Mouse (Mus musculus) heart, embryonic 10.5 days (tissue): ENCODE measurements at regions not wholly inside any gene's neighbourhood (a gene's known extent, or its start where the extent isn't known, plus 50 kb on each side); places are given as distances from the start of the nearest gene placed in this dataset.

ENCODE experiments used
- DNase-seq: peaks from one replicate; pipeline ENCODE4 v3.0.0-alpha.2; 2017; ENCODE audit warnings: low spot score
- H3K27ac ChIP-seq: fragments of 300-500 bp; sonication (generic); 2 replicates; pipeline ENCODE4 v1.5.1; 2016; ENCODE audit warnings: mild to moderate bottlenecking
- H3K27me3 ChIP-seq: fragments of 300-500 bp; sonication (generic); 2 replicates; pipeline ENCODE4 v1.6.1; 2016; ENCODE audit warnings: mild to moderate bottlenecking; ENCODE audit not compliant: poor library complexity, insufficient read depth, severe bottlenecking
- H3K36me3 ChIP-seq: fragments of 300-500 bp; sonication (generic); 2 replicates; pipeline ENCODE4 v1.6.1; 2016; ENCODE audit warnings: mild to moderate bottlenecking, moderate library complexity
- H3K4me1 ChIP-seq: fragments of 300-500 bp; sonication (generic); 2 replicates; pipeline ENCODE4 v1.6.1; 2016; ENCODE audit warnings: mild to moderate bottlenecking
- H3K4me3 ChIP-seq: fragments of 300-500 bp; sonication (generic); 2 replicates; pipeline ENCODE4 v1.5.1; 2016; ENCODE audit warnings: mild to moderate bottlenecking, moderate library complexity
- H3K9me3 ChIP-seq: fragments of 300-500 bp; sonication (generic); 2 replicates; pipeline ENCODE4 v1.6.1; 2016; ENCODE audit warnings: mild to moderate bottlenecking, moderate library complexity
- WGBS: fragments of 180-500 bp; shearing (Covaris S2); methylation state at CpG from one replicate; pipeline ENCODE4 v1.1.7; 2016; 5-methylcytosine and 5-hydroxymethylcytosine counted together

DNA sequence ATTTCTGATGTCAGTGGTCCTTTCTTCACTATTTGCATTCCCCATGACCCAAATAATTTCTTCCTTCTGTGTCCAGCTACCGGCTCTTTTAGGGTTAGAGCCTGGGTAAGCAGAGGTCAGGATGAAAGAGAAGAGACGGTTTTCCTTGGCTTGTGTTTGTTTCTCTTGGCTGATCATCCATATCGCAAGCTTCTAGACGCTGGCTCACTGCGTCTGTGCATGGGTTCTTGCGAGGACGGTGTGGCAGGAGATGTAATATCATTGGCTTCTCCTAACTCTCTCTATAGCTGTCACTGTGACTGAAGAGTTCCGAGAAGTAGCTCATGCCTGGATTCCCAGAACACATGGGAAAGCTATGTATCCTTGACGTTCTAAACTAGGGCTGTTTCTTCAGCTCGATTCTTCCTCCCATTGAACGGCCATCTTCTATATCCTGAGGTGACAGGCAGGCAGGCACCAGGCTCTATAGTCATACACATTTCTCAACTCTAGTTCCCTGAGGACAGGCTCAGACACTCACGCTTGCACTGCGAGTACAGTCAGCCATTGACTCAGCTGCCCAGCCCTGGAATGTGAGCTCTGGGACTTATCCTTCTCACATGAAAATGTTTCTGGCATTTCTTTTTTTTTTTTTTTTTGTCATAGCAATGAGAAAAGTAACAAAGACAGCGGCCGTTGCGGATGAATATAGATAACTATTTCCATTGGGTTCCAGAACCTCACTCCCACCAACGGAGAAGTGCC lies 85.0 kb downstream of the Bach1 start:
- H3K27me3 ChIP-seq = no peaks in the 10 kb centered on the region
- H3K4me3 ChIP-seq = no peak overlapping the region
- no peaks in the 10 kb centered on the region for H3K36me3 ChIP-seq
- no peaks in the 10 kb centered on the region for H3K9me3 ChIP-seq
- peak; percentile 50 for DNase-seq
- WGBS = 80% methylated on average over 17 of the region's 17 CpGs
- H3K27ac ChIP-seq = no peak overlapping the region
- 0 out of 2 replicates have a peak, but pooled peaks cover 10% of the 10 kb centered on the region for H3K4me1 ChIP-seq

DNA sequence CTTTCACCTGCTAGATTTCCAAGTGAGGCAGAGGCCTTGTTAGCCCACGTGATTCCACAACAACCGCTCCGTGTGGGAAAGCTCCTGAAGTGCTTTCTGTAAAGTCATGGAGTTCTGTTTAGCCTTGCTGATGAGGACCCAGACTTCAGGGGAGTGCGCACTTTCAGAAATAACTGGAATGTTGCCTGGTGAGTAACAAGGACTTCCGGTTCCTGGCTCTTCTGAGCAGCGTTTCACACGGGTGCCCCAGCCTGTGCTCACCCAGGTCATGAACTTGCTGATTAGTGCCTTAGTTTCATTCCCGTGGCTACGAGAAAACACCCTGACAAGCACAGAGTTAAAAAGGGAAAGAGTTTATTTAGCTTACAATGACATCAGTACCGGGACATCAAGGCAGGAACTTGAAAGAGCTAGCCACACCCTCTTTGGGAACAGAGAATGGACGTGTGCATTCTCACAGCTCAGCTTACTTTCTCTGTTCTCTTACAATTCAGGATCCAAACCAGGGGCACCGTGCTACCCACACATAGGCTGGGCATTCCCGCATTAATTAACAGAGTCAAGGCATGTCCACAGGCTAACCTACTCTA lies 85.8 kb downstream of the Bach1 start:
- no peaks in the 10 kb centered on the region for H3K36me3 ChIP-seq
- DNase-seq = peak; percentile 74
- no peak overlapping the region for H3K4me3 ChIP-seq
- H3K27ac ChIP-seq = peak overlapping the region; percentile 5; the same call in 1 of the 2 replicates
- H3K27me3 ChIP-seq = no peaks in the 10 kb centered on the region
- H3K4me1 ChIP-seq = 0 out of 2 replicates have a peak, but pooled peaks cover 10% of the 10 kb centered on the region
- 43% methylated on average over 13 of the region's 13 CpGs for WGBS
- no peaks in the 10 kb centered on the region for H3K9me3 ChIP-seq

DNA sequence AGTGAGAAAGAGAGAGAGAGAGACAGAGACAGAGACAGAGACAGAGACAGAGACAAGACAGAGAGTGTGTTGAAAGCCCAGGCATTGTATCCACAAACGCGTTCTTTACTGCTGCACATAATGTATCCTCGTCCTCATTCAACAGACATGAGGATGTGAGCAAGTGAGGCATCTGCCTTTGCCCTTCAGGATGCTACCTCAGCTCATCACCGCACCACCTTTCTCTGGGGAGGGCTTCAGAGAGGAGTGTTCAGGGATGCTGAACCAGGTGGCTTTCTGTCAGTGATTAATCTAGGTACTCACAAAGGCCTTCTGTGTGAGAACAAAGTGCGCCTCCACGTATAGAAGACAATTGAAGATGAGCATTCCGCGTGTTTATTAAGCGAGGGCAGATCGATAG lies 90.8 kb downstream of the Bach1 start:
- 87% methylated on average over 10 of the region's 10 CpGs for WGBS
- no peaks in the 10 kb centered on the region for H3K36me3 ChIP-seq
- no peaks in the 10 kb centered on the region for H3K9me3 ChIP-seq
- H3K4me3 ChIP-seq = no peak overlapping the region
- 0 out of 2 replicates have a peak, but pooled peaks cover 6% of the 10 kb centered on the region for H3K4me1 ChIP-seq
- no peak for DNase-seq
- H3K27me3 ChIP-seq = no peaks in the 10 kb centered on the region
- H3K27ac ChIP-seq = no peak overlapping the region

DNA sequence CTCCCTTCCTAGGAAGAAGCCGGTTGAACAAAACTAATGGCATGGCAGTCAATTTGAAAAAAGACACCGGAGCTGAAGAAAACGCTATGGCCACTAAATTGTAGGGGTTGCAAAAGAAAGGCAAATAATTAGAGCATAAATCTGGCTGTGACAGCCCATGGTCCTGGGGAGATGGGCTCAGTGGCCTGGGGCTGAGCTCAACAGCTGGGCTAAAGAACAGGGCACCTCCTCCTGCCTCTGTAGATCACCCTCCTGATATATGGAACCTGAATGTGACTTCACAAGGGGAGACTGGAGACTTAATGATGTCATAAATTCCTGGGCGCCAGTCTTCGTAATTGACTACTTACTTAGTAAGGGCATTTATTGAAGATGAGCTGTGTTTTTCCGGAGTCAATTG lies 91.2 kb downstream of the Bach1 start:
- no peak overlapping the region for H3K4me3 ChIP-seq
- no peak overlapping the region for H3K27ac ChIP-seq
- no peaks in the 10 kb centered on the region for H3K9me3 ChIP-seq
- H3K4me1 ChIP-seq = 0 out of 2 replicates have a peak, but pooled peaks cover 5% of the 10 kb centered on the region
- H3K27me3 ChIP-seq = no peaks in the 10 kb centered on the region
- no peak for DNase-seq
- WGBS = 86% methylated on average over 6 of the region's 6 CpGs
- H3K36me3 ChIP-seq = no peaks in the 10 kb centered on the region

DNA sequence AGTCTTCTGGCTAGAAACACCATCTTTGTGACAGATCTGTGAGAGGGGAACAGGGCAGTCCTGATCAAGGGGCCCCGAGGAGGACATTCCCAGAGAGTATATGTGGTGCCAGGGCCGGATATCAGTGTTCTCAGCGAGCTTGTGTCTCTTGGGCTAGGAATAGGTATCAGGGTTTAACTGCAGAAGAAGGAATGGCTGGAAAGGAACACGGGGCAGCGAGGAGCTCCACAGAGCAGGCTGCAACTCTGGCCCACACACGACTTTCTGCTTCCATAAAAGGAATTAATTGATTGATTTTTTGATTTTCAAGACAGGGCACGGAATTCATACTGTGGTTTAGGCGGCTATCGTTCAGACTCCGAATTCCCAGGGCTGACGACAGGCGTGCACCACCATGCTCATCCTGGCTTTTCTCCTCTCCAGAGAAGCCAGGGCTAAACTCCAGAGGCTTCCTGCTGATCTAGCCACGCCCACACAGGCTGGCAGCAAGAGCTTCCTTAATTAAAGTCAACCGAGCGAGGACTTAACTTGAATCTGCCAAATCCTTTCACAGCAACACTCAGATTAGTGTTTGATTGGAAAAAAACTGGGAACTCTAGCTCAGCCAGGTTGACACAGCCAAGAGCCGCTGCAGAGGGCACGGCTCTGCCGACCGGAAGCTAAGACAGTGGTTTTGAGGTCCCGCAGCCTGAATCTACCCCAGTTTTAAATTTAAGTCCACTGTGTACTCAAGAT lies 97.9 kb downstream of the Bach1 start:
- Histone ChIP-seq H3K27ac (peak overlapping the region; percentile 37), H3K27me3 (no peaks in the 10 kb centered on the region), H3K9me3 (no peaks in the 10 kb centered on the region), H3K4me1 (peaks cover 4% of the 10 kb centered on the region; the same call in 1 of the 2 replicates), H3K4me3 (peak overlapping the region; percentile 57), H3K36me3 (no peaks in the 10 kb centered on the region)
- WGBS = 6% methylated on average over 20 of the region's 20 CpGs
- DNase-seq = peak; percentile 76

DNA sequence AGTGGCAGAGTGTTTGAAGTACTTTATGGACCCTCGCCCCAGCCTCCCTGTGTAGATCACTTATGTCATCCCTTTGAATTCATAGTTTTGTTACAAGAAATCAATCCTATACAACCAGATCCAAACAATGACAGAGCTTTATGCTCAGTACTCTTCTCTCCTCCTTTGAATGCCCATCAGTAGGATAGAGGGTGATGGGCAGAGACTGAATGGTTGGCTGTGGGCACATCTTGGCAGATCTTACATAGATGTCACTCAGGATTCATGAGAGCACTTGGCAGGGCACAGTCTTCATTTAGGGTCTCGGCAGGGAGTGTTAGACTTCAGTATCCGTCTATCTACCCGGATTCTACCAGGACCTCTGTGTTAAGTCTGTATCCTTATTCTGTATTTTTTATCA lies 103.6 kb downstream of the Bach1 start:
- WGBS = 84% methylated on average over 4 of the region's 4 CpGs
- no peaks in the 10 kb centered on the region for H3K27me3 ChIP-seq
- H3K36me3 ChIP-seq = no peaks in the 10 kb centered on the region
- DNase-seq = no peak
- H3K9me3 ChIP-seq = no peaks in the 10 kb centered on the region
- H3K4me1 ChIP-seq = no peaks in the 10 kb centered on the region
- no peak overlapping the region for H3K27ac ChIP-seq
- no peak overlapping the region for H3K4me3 ChIP-seq

DNA sequence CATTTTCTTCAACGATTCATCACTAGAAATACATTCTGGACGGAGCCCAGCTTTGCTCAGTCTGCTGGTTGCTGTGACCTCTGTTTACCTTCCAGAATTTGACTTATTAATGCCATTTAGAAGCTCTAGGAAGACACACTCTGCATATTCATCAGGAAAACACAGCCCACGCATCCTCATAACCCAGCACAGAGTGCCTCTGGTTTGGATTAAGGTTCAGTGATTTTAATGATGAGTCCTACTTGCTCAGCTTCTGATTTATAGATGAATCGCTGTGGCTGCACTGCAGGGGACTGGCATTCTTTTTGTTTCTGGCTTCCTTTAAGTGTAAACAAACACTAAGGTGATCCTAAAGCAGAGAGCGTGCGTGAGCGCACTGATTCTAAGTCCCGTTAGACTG lies 118.8 kb downstream of the Bach1 start:
- DNase-seq = no peak
- H3K4me1 ChIP-seq = no peaks in the 10 kb centered on the region
- H3K27me3 ChIP-seq = no peaks in the 10 kb centered on the region
- H3K27ac ChIP-seq = no peak overlapping the region
- H3K9me3 ChIP-seq = no peaks in the 10 kb centered on the region
- 79% methylated on average over 8 of the region's 8 CpGs for WGBS
- H3K36me3 ChIP-seq = no peaks in the 10 kb centered on the region
- no peak overlapping the region for H3K4me3 ChIP-seq

DNA sequence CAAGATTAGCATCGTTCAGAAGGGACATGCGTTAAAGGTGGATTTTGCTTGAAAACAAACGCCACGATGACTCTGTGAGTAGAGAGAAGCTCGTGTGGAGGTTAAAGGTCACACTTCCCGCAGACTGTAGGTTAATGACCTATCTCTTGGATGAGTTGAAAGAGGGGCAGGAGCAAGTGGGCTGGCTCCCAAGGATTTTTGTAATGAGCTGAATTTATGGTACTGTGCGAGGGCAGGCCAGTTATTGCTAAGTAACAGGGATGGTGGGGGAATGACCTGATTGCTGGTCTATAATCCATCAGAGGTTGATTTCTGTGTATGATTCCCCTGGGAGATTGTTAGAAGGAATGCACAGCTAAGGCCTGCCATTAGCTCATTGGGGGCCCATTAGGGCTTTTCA lies 135.6 kb downstream of the Bach1 start:
- no peaks in the 10 kb centered on the region for H3K4me1 ChIP-seq
- 81% methylated on average over 7 of the region's 7 CpGs for WGBS

DNA sequence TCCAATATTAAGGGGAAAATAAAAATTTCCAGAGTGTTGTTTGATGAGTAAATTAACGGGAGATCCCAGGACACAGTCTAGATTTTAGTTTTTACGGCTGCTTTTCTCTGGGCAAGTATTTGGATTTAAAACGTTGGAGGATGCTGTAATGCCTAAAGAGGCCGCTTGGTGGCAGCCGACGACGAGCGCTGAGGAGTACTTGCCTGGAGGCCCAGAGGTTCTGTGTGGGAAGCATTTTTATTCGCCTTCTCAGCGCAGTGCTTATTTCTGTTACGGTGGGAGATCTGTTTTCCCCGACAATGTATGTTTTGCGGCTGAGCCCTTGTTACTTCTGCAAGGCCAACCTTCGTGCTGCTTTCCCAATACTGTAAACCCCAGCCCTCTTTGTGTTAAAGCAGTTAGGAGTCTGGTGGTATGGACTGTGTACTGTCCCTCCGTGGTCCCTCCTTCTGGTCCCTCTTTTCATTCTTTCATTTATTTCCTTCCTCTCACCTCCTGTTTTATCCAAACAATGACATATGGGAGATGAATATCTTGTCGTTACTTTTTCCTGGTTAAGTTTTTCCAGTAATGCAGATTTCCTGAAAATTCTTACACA lies 142.3 kb downstream of the Bach1 start:
- Histone ChIP-seq H3K27ac (no peak overlapping the region), H3K4me3 (no peak overlapping the region), H3K4me1 (no peaks in the 10 kb centered on the region), H3K9me3 (no peaks in the 10 kb centered on the region), H3K27me3 (no peaks in the 10 kb centered on the region), H3K36me3 (no peaks in the 10 kb centered on the region)
- DNase-seq = no peak
- WGBS = 22% methylated on average over 16 of the region's 16 CpGs

More for the DNA sequence above, 135.6 kb downstream of the Bach1 start:
- Histone ChIP-seq H3K36me3 (no peaks in the 10 kb centered on the region), H3K9me3 (no peaks in the 10 kb centered on the region), H3K27ac (no peak overlapping the region), H3K27me3 (no peaks in the 10 kb centered on the region), H3K4me3 (no peak overlapping the region)
- no peak for DNase-seq
